In the genomic region with DNA sequence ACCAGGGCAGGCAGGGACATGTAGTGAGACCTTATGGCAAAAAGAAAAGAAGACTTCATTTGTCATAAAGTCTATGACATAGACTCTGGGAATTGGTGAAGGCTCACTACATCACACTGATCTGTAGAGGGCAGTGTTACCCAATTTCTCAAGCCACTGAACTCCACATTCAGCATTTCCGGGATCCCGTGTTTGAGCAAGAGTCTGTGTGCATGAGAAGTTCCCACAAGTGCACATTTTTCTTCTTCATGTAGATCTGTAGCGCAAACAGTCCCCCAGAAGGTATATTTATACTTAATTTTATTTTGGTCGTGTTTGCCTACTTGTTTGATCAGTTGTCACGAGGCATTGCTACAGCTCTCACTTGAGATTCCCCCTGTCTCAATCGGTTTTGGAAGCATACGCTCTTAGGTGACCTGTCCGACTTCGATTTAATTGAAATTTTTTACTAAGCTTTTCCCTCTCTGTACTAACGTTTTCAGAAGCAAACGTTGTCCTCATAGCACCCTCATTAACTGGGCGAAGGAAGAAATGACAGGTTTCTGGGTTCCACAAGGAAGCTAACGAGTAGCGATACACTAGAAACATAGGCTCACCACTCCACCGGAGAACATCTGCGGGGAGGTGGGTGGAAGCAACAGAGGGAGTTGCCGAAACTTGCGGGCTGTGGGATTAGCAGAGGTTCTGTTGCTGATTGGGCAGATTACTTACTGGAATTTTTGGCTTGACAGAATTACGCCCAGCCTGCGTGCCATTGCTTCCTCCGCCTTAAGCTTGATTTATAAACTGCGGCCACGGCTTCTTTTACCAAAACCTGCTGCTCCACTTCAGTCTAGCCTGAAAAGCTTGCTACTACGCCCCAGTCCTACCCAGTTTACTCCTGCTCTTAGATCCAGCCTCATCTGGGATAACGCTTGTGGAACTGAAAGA, we compare ENCODE assay signal across 7 mouse cellular contexts. TPM values are rescaled to one million over a fixed set of nuclear protein-coding genes. Genes with fewer than 3 reads are reported as not detected.
DNase-seq lines count a peak whose midpoint lies in the region; ATAC-seq and TF ChIP-seq lines count a peak whose summit lies in the region.

No protein-coding gene starts in this region.

- DNase-seq in G1E (ENCODE audit: low spot score) = peak; percentile 59
- DNase-seq in forebrain, embryonic 10.5 days (ENCODE audit: extremely low spot score, low spot score) = peak; percentile 46
- peak; percentile 57 to 64 for DNase-seq in heart, postnatal 36 days
- peak; percentile 67 to 72 for DNase-seq in layer of hippocampus, adult 2 months (ENCODE audit: low spot score in 2 of 2)
- DNase-seq in retina, adult 2 months (ENCODE audit: low read depth, low spot score) = peak; percentile 56

- TF ChIP-seq CTCF in G1E (IDR thresholded peaks at IDR 0.05; ENCODE audit: low read depth, low read length) = peak; percentile 43; the same call in 1 of the 2 replicates
- TF ChIP-seq CTCF in layer of hippocampus, adult 2 months (conservative IDR thresholded peaks at IDR 0.05) = peak; percentile 93

- intact Hi-C loops in heart, postnatal 36 days (cut with DNase I) = loop anchor here (1.0 to 5.0 kb wide), 4 partner anchors 50 to 265 kb away; a partner anchor contains a TSS

- peak overlapping the region; percentile 78 for H3K4me2 ChIP-seq in lung, embryonic 16.5 days (ENCODE audit: low read depth, low read length)

- H3K36me3 ChIP-seq in G1E (replicated peaks) = peaks cover 20% of the 10 kb centered on the region
- peaks cover 19% of the 10 kb centered on the region for H3K36me3 ChIP-seq in forebrain, embryonic 10.5 days (replicated peaks)
- peaks cover 10% of the 10 kb centered on the region for H3K36me3 ChIP-seq in lung, embryonic 16.5 days (ENCODE audit: control insufficient read depth, insufficient read depth, low read length)

- peaks cover 26% of the 10 kb centered on the region for H3K4me1 ChIP-seq in G1E (ENCODE audit: insufficient read depth, low read depth, low read length)
- no peaks in the 10 kb centered on the region for H3K4me1 ChIP-seq in brown adipose tissue, adult 24 weeks (ENCODE audit: control insufficient read depth, insufficient read depth, insufficient read length, low read length)
- H3K4me1 ChIP-seq in forebrain, embryonic 10.5 days = peaks cover 26% of the 10 kb centered on the region
- peaks cover 11% of the 10 kb centered on the region for H3K4me1 ChIP-seq in lung, embryonic 16.5 days (replicated peaks; ENCODE audit: control insufficient read depth, insufficient read depth, low read length)

- H3K27ac ChIP-seq in brown adipose tissue, adult 24 weeks (replicated peaks; ENCODE audit: low read depth, low read length) = no peak overlapping the region
- no peak overlapping the region for H3K27ac ChIP-seq in forebrain, embryonic 10.5 days
- peak overlapping the region; percentile 59; the same call in 1 of the 2 replicates for H3K27ac ChIP-seq in layer of hippocampus, adult 2 months
- H3K27ac ChIP-seq in lung, embryonic 16.5 days (ENCODE audit: low read length) = peak overlapping the region; percentile 45

- no peaks in the 10 kb centered on the region for H3K27me3 ChIP-seq in G1E (ENCODE audit: insufficient read depth, low read length)
- peaks cover 15% of the 10 kb centered on the region for H3K27me3 ChIP-seq in forebrain, embryonic 10.5 days (ENCODE audit: poor library complexity, severe bottlenecking)
- no peaks in the 10 kb centered on the region for H3K27me3 ChIP-seq in lung, embryonic 16.5 days (ENCODE audit: control insufficient read depth, insufficient read depth, low read depth, low read length)

- H3K9ac ChIP-seq in lung, embryonic 16.5 days (ENCODE audit: low read length) = peak overlapping the region; percentile 53

- peak; percentile 36; the same call in 1 of the 2 replicates for ATAC-seq in G1E (ENCODE audit: extremely low read depth, insufficient number of reproducible peaks, low FRiP score, poor library complexity, severe bottlenecking)
- peak; percentile 39 for ATAC-seq in lung, embryonic 16.5 days (ENCODE audit: low read depth)

- WGBS in forebrain, embryonic 10.5 days = 23% methylated on average over 25 of the region's 25 CpGs
- WGBS in lung, embryonic 16.5 days = 17% methylated on average over 25 of the region's 25 CpGs

- H3K9me3 ChIP-seq in G1E (replicated peaks) = no peaks in the 10 kb centered on the region; the same call in 1 of the 2 replicates
- no peaks in the 10 kb centered on the region for H3K9me3 ChIP-seq in forebrain, embryonic 10.5 days
- no peaks in the 10 kb centered on the region for H3K9me3 ChIP-seq in lung, embryonic 16.5 days (ENCODE audit: control insufficient read depth, low read length)

- H3K4me3 ChIP-seq in G1E (ENCODE audit: low read depth, low read length) = no peak overlapping the region
- peak overlapping the region; percentile 55 for H3K4me3 ChIP-seq in brown adipose tissue, adult 24 weeks (ENCODE audit: insufficient read depth, low read depth, low read length)
- peak overlapping the region; percentile 48 for H3K4me3 ChIP-seq in forebrain, embryonic 10.5 days
- peak overlapping the region; percentile 48 for H3K4me3 ChIP-seq in layer of hippocampus, adult 2 months
- H3K4me3 ChIP-seq in lung, embryonic 16.5 days (ENCODE audit: low read length) = peak overlapping the region; percentile 49

RNA-seq across cellular contexts. Expression of a gene that starts 1.7 kb away (rescaled TPM):
- total RNA-seq in G1E (2014; fragmentation: Nextera tagmentation) = 40.5 and 43.6 TPM in 2 replicates
- 105 and 107 TPM in 2 replicates for total RNA-seq in G1E (2017)
- 24.8 and 25.5 TPM in 2 replicates for polyA plus RNA-seq in G1E (2012)
- polyA plus RNA-seq in brown adipose tissue, adult 24 weeks (2012; ENCODE audit: insufficient read depth, insufficient read length, missing spikeins) = 35.8 and 42.2 TPM in 2 replicates
- polyA plus RNA-seq in forebrain, embryonic 10.5 days (2016; fragmentation: Nextera tagmentation; extraction: Ambion mirVana) = 158 and 160 TPM in 2 replicates
- total RNA-seq in heart, postnatal 36 days (2021) = 10 to 100 TPM; 54.4 to 64.3 TPM
- 10 to 100 TPM; 48.9 to 50.4 TPM for total RNA-seq in layer of hippocampus, adult 2 months (2021)
- polyA plus RNA-seq in lung, embryonic 16.5 days (2015; fragmentation: Nextera tagmentation; extraction: Ambion mirVana) = 93.5 and 94.5 TPM in 2 replicates

RNA-seq across cellular contexts. Expression of a gene that starts 19.8 kb away (rescaled TPM):
- 51.8 and 57.2 TPM in 2 replicates for total RNA-seq in G1E (2014; fragmentation: Nextera tagmentation)
- 2.8 and 3.0 TPM in 2 replicates for total RNA-seq in G1E (2017)
- 26.9 and 28.2 TPM in 2 replicates for polyA plus RNA-seq in G1E (2012)
- 19.9 and 25.2 TPM in 2 replicates for polyA plus RNA-seq in brown adipose tissue, adult 24 weeks (2012; ENCODE audit: insufficient read depth, insufficient read length, missing spikeins)
- polyA plus RNA-seq in forebrain, embryonic 10.5 days (2016; fragmentation: Nextera tagmentation; extraction: Ambion mirVana) = 28.8 and 30.5 TPM in 2 replicates
- 10 to 100 TPM; 44.9 to 47.2 TPM for total RNA-seq in heart, postnatal 36 days (2021)
- 10 to 100 TPM; 56.5 to 56.9 TPM for total RNA-seq in layer of hippocampus, adult 2 months (2021)
- polyA plus RNA-seq in lung, embryonic 16.5 days (2015; fragmentation: Nextera tagmentation; extraction: Ambion mirVana) = 17.4 and 19.9 TPM in 2 replicates

RNA-seq across cellular contexts. Expression of a gene that starts 38.3 kb away (rescaled TPM):
- total RNA-seq in G1E (2014; fragmentation: Nextera tagmentation) (302 and 342 TPM in 2 replicates), G1E (2017) (173 and 186 TPM in 2 replicates)
- 67.5 and 73.4 TPM in 2 replicates for polyA plus RNA-seq in G1E (2012)
- 73.6 and 86.4 TPM in 2 replicates for polyA plus RNA-seq in brown adipose tissue, adult 24 weeks (2012; ENCODE audit: insufficient read depth, insufficient read length, missing spikeins)
- polyA plus RNA-seq in forebrain, embryonic 10.5 days (2016; fragmentation: Nextera tagmentation; extraction: Ambion mirVana) = 628 and 638 TPM in 2 replicates
- total RNA-seq in heart, postnatal 36 days (2021) = 100 to 1,000 TPM; 210 to 214 TPM
- total RNA-seq in layer of hippocampus, adult 2 months (2021) = 100 to 1,000 TPM; 712 to 736 TPM
- 624 and 630 TPM in 2 replicates for polyA plus RNA-seq in lung, embryonic 16.5 days (2015; fragmentation: Nextera tagmentation; extraction: Ambion mirVana)

RNA-seq across cellular contexts. Expression of a gene that starts 51.4 kb away (rescaled TPM):
- total RNA-seq in G1E (2014; fragmentation: Nextera tagmentation) (34.6 and 35.1 TPM in 2 replicates), G1E (2017) (66.1 and 70.1 TPM in 2 replicates)
- polyA plus RNA-seq in G1E (2012) = 21.1 and 22.1 TPM in 2 replicates
- 43.3 and 44.3 TPM in 2 replicates for polyA plus RNA-seq in brown adipose tissue, adult 24 weeks (2012; ENCODE audit: insufficient read depth, insufficient read length, missing spikeins)
- 58.3 and 62.6 TPM in 2 replicates for polyA plus RNA-seq in forebrain, embryonic 10.5 days (2016; fragmentation: Nextera tagmentation; extraction: Ambion mirVana)
- 10 to 100 TPM; 62.6 to 65.9 TPM for total RNA-seq in heart, postnatal 36 days (2021)
- total RNA-seq in layer of hippocampus, adult 2 months (2021) = 10 to 100 TPM; 85.1 to 93.0 TPM
- 57.9 and 67.9 TPM in 2 replicates for polyA plus RNA-seq in lung, embryonic 16.5 days (2015; fragmentation: Nextera tagmentation; extraction: Ambion mirVana)

Comparison
In these comparisons a context has a peak if more than half of its experiments do, and no peak if none do; other contexts are left out.
1. H3K27ac ChIP-seq: peak in layer of hippocampus, adult 2 months (single experiment) and lung, embryonic 16.5 days (single experiment); none in brown adipose tissue, adult 24 weeks (single experiment) and forebrain, embryonic 10.5 days (single experiment).
2. Peak in every context shown above with its lines, with median percentiles within 50 percentile points of each other: DNase-seq.